Mouse (Mus musculus) kidney, embryonic 16.5 days (tissue): Measurements from ENCODE around the gene Asprv1. TPM values are rescaled to one million over a fixed set of nuclear protein-coding genes. Genes with fewer than 3 reads are reported as not detected.

ENCODE experiments used
- ATAC-seq: fragments of 200-750 bp; cut with Nextera tagmentation; 2 replicates; pipeline ENCODE4 v1.8.0; 2017; ENCODE audit warnings: moderate TSS enrichment; ENCODE audit not compliant: low FRiP score, low TSS enrichment
- H3K27ac ChIP-seq: fragments of 300-500 bp; sonication (generic); 2 replicates; pipeline ENCODE4 v1.5.1; 2014; ENCODE audit warnings: low read length
- H3K27me3 ChIP-seq: fragments of 300-500 bp; sonication (generic); 2 replicates; pipeline ENCODE4 v1.6.1; 2014; ENCODE audit warnings: low read length, control low read depth, mixed read lengths; ENCODE audit not compliant: insufficient read depth
- H3K36me3 ChIP-seq: fragments of 300-500 bp; sonication (generic); 2 replicates; pipeline ENCODE4 v1.6.1; 2014; ENCODE audit warnings: low read length, control low read depth, mixed read lengths; ENCODE audit not compliant: insufficient read depth
- H3K4me1 ChIP-seq: fragments of 300-500 bp; sonication (generic); 2 replicates; pipeline ENCODE4 v1.6.1; 2014; ENCODE audit warnings: low read length, control low read depth, mixed read lengths; ENCODE audit not compliant: insufficient read depth
- H3K4me2 ChIP-seq: fragments of 300-500 bp; sonication (generic); replicated peaks from 2 replicates; pipeline ENCODE4 v1.6.1; 2014; ENCODE audit warnings: low read depth, low read length
- H3K4me3 ChIP-seq: fragments of 300-500 bp; sonication (generic); 2 replicates; pipeline ENCODE4 v1.5.1; 2014; ENCODE audit warnings: mild to moderate bottlenecking, low read length
- H3K9ac ChIP-seq: fragments of 300-500 bp; sonication (generic); replicated peaks from 2 replicates; pipeline ENCODE4 v1.6.1; 2014; ENCODE audit warnings: low read length
- H3K9me3 ChIP-seq: fragments of 300-500 bp; sonication (generic); 2 replicates; pipeline ENCODE4 v1.6.1; 2016; ENCODE audit warnings: low read length, control low read depth
- WGBS: fragments of 180-500 bp; shearing (Covaris S2); extraction: QIAGEN DNeasy Blood & Tissue Kit; methylation state at CpG from one replicate; pipeline ENCODE4 v1.1.7; 2014; 5-methylcytosine and 5-hydroxymethylcytosine counted together
- polyA plus RNA-seq: library from polyadenylated mRNA; unstranded; fragments of >200 nt; fragmentation: Nextera tagmentation; extraction: Ambion mirVana; gene quantifications from 2 replicates; pipeline ENCODE4 v1.2.1, GENCODE M21; 2015

Asprv1 gene
- polyA plus RNA-seq, 1 experiment from 2014 or later: 0.89 TPM

GRCm38 (mm10) chr6:86638434-86638833, 10.5 kb downstream of the Asprv1 start:
- Histone ChIP-seq H3K4me3 (no peak overlapping the region), H3K9me3 (no peaks in the 10 kb centered on the region), H3K4me1 (no peaks in the 10 kb centered on the region), H3K4me2 (no peak overlapping the region), H3K9ac (no peak overlapping the region), H3K36me3 (no peaks in the 10 kb centered on the region), H3K27ac (no peak overlapping the region), H3K27me3 (no peaks in the 10 kb centered on the region)
- 10% methylated on average over 2 of the region's 2 CpGs for WGBS
- ATAC-seq: no peak

GRCm38 (mm10) chr6:86639180-86640160, 11.5 kb downstream of the Asprv1 start:
- Histone ChIP-seq H3K27me3 (no peaks in the 10 kb centered on the region), H3K4me1 (no peaks in the 10 kb centered on the region), H3K36me3 (no peaks in the 10 kb centered on the region), H3K4me2 (no peak overlapping the region), H3K27ac (no peak overlapping the region), H3K9me3 (no peaks in the 10 kb centered on the region), H3K4me3 (no peak overlapping the region), H3K9ac (no peak overlapping the region)
- 82% methylated on average over 18 of the region's 18 CpGs for WGBS
- ATAC-seq: no peak

GRCm38 (mm10) chr6:86640161-86640560, 12.2 kb downstream of the Asprv1 start:
- no peaks in the 10 kb centered on the region for H3K27me3 ChIP-seq
- no peak overlapping the region for H3K9ac ChIP-seq
- no peak overlapping the region for H3K27ac ChIP-seq
- no peak for ATAC-seq
- H3K36me3 ChIP-seq: no peaks in the 10 kb centered on the region
- H3K9me3 ChIP-seq: no peaks in the 10 kb centered on the region
- WGBS: 79% methylated on average over 3 of the region's 3 CpGs
- H3K4me1 ChIP-seq: no peaks in the 10 kb centered on the region
- no peak overlapping the region for H3K4me2 ChIP-seq
- H3K4me3 ChIP-seq: no peak overlapping the region

GRCm38 (mm10) chr6:86640776-86641175, 12.8 kb downstream of the Asprv1 start:
- no peaks in the 10 kb centered on the region for H3K4me1 ChIP-seq
- H3K9ac ChIP-seq: no peak overlapping the region
- ATAC-seq: no peak
- 81% methylated on average over 8 of the region's 8 CpGs for WGBS
- no peak overlapping the region for H3K4me3 ChIP-seq
- no peak overlapping the region for H3K27ac ChIP-seq
- H3K36me3 ChIP-seq: no peaks in the 10 kb centered on the region
- no peak overlapping the region for H3K4me2 ChIP-seq
- H3K27me3 ChIP-seq: no peaks in the 10 kb centered on the region
- H3K9me3 ChIP-seq: no peaks in the 10 kb centered on the region

- no peak overlapping the region for H3K4me3 ChIP-seq
- no peak overlapping the region for H3K9ac ChIP-seq
- no peaks in the 10 kb centered on the region for H3K9me3 ChIP-seq
- no peaks in the 10 kb centered on the region for H3K4me1 ChIP-seq
- H3K27me3 ChIP-seq: no peaks in the 10 kb centered on the region
- H3K4me2 ChIP-seq: no peak overlapping the region
- H3K36me3 ChIP-seq: no peaks in the 10 kb centered on the region
- no peak for ATAC-seq
- WGBS: 70% methylated on average over 8 of the region's 8 CpGs
- no peak overlapping the region for H3K27ac ChIP-seq
Observed at GRCm38 (mm10) chr6:86641716-86642115, 13.8 kb downstream of the Asprv1 start.

- 83% methylated on average over 3 of the region's 3 CpGs for WGBS
- peaks cover 7% of the 10 kb centered on the region; the same call in 1 of the 2 replicates for H3K36me3 ChIP-seq
- no peak overlapping the region for H3K27ac ChIP-seq
- ATAC-seq: no peak
- H3K4me2 ChIP-seq: no peak overlapping the region
- no peaks in the 10 kb centered on the region for H3K9me3 ChIP-seq
- H3K4me1 ChIP-seq: no peaks in the 10 kb centered on the region
- no peak overlapping the region for H3K4me3 ChIP-seq
- no peaks in the 10 kb centered on the region for H3K27me3 ChIP-seq
- no peak overlapping the region for H3K9ac ChIP-seq
Observed at GRCm38 (mm10) chr6:86644775-86645400, 16.9 kb downstream of the Asprv1 start.

GRCm38 (mm10) chr6:86645551-86645950, 17.6 kb downstream of the Asprv1 start:
- no peaks in the 10 kb centered on the region for H3K4me1 ChIP-seq
- 63% methylated on average over 4 of the region's 4 CpGs for WGBS
- H3K36me3 ChIP-seq: peaks cover 13% of the 10 kb centered on the region
- no peak overlapping the region for H3K4me2 ChIP-seq
- H3K9ac ChIP-seq: no peak overlapping the region
- no peaks in the 10 kb centered on the region for H3K27me3 ChIP-seq
- H3K27ac ChIP-seq: no peak overlapping the region
- H3K9me3 ChIP-seq: no peaks in the 10 kb centered on the region
- no peak for ATAC-seq
- no peak overlapping the region for H3K4me3 ChIP-seq

- WGBS: 76% methylated on average over 7 of the region's 7 CpGs
- no peaks in the 10 kb centered on the region for H3K4me1 ChIP-seq
- ATAC-seq: no peak
Observed at GRCm38 (mm10) chr6:86646143-86646542, 18.2 kb downstream of the Asprv1 start.

GRCm38 (mm10) chr6:86653026-86653425, 25.1 kb downstream of the Asprv1 start:
- ATAC-seq: no peak
- Histone ChIP-seq H3K4me3 (no peak overlapping the region), H3K4me1 (no peaks in the 10 kb centered on the region), H3K4me2 (no peak overlapping the region), H3K27me3 (no peaks in the 10 kb centered on the region), H3K27ac (no peak overlapping the region), H3K9ac (no peak overlapping the region), H3K9me3 (no peaks in the 10 kb centered on the region), H3K36me3 (peaks cover 35% of the 10 kb centered on the region)
- WGBS: 86% methylated on average over 6 of the region's 6 CpGs

More at GRCm38 (mm10) chr6:86646143-86646542, 18.2 kb downstream of the Asprv1 start:
- H3K9ac ChIP-seq: no peak overlapping the region
- H3K4me2 ChIP-seq: no peak overlapping the region
- peaks cover 19% of the 10 kb centered on the region for H3K36me3 ChIP-seq
- no peaks in the 10 kb centered on the region for H3K27me3 ChIP-seq
- no peaks in the 10 kb centered on the region for H3K9me3 ChIP-seq
- no peak overlapping the region for H3K27ac ChIP-seq
- H3K4me3 ChIP-seq: no peak overlapping the region
